Mouse (Mus musculus) liver, embryonic 12.5 days (tissue): ENCODE measurements around the gene Ptpn20. TPM values are rescaled to one million over a fixed set of nuclear protein-coding genes. Genes with fewer than 3 reads are reported as not detected.

Experiments
- ATAC-seq: fragments of 200-750 bp; cut with Nextera tagmentation; 2 replicates; pipeline ENCODE4 v1.8.0; 2017; ENCODE audit warnings: moderate number of reproducible peaks, mild to moderate bottlenecking, moderate library complexity
- H3K27ac ChIP-seq: fragments of 300-500 bp; sonication (generic); 2 replicates; pipeline ENCODE4 v1.5.1; 2016; ENCODE audit warnings: mild to moderate bottlenecking
- H3K27me3 ChIP-seq: fragments of 300-500 bp; sonication (generic); replicated peaks from 2 replicates; pipeline ENCODE4 v1.6.1; 2016; ENCODE audit warnings: mild to moderate bottlenecking, moderate library complexity
- H3K36me3 ChIP-seq: fragments of 300-500 bp; sonication (generic); 2 replicates; pipeline ENCODE4 v1.6.1; 2016; ENCODE audit warnings: mild to moderate bottlenecking, moderate library complexity
- H3K4me1 ChIP-seq: fragments of 300-500 bp; sonication (generic); 2 replicates; pipeline ENCODE4 v1.6.1; 2016
- H3K4me2 ChIP-seq: fragments of 300-500 bp; sonication (generic); 2 replicates; pipeline ENCODE4 v1.6.1; 2016; ENCODE audit warnings: mild to moderate bottlenecking, moderate library complexity
- H3K4me3 ChIP-seq: fragments of 300-500 bp; sonication (generic); 2 replicates; pipeline ENCODE4 v1.5.1; 2016; ENCODE audit warnings: mild to moderate bottlenecking, moderate library complexity
- H3K9ac ChIP-seq: fragments of 300-500 bp; sonication (generic); 2 replicates; pipeline ENCODE4 v1.6.1; 2016; ENCODE audit warnings: mild to moderate bottlenecking, moderate library complexity
- H3K9me3 ChIP-seq: fragments of 300-500 bp; sonication (generic); replicated peaks from 2 replicates; pipeline ENCODE4 v1.6.1; 2016; ENCODE audit warnings: mild to moderate bottlenecking, moderate library complexity
- WGBS: fragments of 180-500 bp; shearing (Covaris S2); methylation state at CpG from one replicate; pipeline ENCODE4 v1.1.7; 2016; ENCODE audit not compliant: insufficient replicate concordance; 5-methylcytosine and 5-hydroxymethylcytosine counted together
- polyA plus RNA-seq: library from polyadenylated mRNA; unstranded; fragments of >200 nt; fragmentation: Nextera tagmentation; extraction: Ambion mirVana; gene quantifications from 2 replicates; pipeline ENCODE4 v1.2.1, GENCODE M21; 2016

Gene Ptpn20
- polyA plus RNA-seq, 1 experiment from 2014 or later = 0.12 TPM

DNA sequence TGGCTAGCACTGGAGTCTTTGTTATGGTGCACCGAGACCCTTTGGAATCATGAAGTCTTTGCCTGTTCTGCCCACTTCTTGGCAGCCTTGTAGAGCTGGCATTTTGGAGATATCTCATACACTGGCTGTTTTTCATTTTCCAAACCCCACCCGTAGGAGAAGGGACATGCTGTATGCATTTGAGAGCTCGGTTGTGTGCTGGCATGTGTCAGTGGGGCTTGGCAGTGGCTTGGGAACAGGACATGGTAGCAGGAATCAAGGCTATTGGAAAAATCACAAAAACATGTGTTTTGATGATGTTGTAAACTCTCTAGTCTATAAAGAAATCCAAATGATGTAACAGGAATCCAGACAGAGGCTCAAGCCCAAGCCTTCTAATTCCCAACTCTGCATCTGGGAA, 89.7 kb downstream of the Ptpn20 start:
- H3K9me3 ChIP-seq = no peaks in the 10 kb centered on the region
- no peak for ATAC-seq
- H3K27me3 ChIP-seq = no peaks in the 10 kb centered on the region
- no peak overlapping the region for H3K4me2 ChIP-seq
- H3K4me3 ChIP-seq = no peak overlapping the region
- H3K27ac ChIP-seq = no peak overlapping the region
- no peak overlapping the region for H3K9ac ChIP-seq
- H3K36me3 ChIP-seq = no peaks in the 10 kb centered on the region
- WGBS = 59% methylated on average over 3 of the region's 3 CpGs
- H3K4me1 ChIP-seq = no peaks in the 10 kb centered on the region

DNA sequence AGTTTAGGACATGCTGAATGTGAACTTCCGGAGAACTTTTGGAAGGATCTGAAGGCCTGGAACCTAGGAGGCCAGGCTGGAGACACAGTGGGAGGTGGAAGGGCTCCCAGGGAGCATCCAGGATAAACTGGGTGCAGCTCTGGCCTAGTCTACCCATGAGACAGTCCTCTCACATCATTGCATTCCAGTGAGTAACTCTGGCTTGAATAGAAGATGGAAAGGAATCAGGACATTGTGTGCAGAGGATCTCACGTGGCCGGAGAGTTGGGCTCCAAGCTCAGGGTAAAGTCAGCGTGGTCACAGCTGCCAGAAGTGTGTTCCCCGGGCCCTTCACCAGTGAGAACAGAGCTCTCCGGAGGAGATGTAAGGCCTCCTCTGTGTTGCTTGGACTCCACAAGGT, 91.6 kb downstream of the Ptpn20 start:
- no peak overlapping the region for H3K27ac ChIP-seq
- no peaks in the 10 kb centered on the region for H3K36me3 ChIP-seq
- no peak overlapping the region for H3K4me2 ChIP-seq
- H3K9me3 ChIP-seq = no peaks in the 10 kb centered on the region
- 69% methylated on average over 6 of the region's 6 CpGs for WGBS
- no peak for ATAC-seq
- H3K4me3 ChIP-seq = no peak overlapping the region
- no peaks in the 10 kb centered on the region for H3K27me3 ChIP-seq
- no peak overlapping the region for H3K9ac ChIP-seq
- no peaks in the 10 kb centered on the region for H3K4me1 ChIP-seq

DNA sequence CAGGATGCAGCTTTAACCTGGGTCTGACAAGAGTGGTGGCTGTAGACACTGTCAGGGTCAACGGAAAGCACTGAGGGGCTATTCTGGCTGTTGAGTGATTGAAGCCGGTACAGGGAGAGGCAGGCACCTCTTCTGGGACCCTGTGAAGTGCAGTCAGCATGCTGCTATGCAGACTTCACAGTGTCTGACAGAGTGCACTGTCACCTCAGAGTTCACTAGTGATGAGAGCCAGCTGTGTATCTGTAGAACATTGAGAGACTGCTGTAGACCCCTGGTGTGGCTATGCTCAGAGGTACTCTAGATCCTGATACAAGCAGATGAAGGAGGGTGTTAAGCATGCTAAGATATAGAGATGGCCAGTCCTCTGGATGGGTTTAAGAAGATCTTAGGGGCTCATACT, 93.8 kb downstream of the Ptpn20 start:
- no peak for ATAC-seq
- H3K36me3 ChIP-seq = no peaks in the 10 kb centered on the region
- no peaks in the 10 kb centered on the region for H3K27me3 ChIP-seq
- no peak overlapping the region for H3K4me2 ChIP-seq
- no peak overlapping the region for H3K9ac ChIP-seq
- H3K4me1 ChIP-seq = no peaks in the 10 kb centered on the region
- no peak overlapping the region for H3K4me3 ChIP-seq
- H3K27ac ChIP-seq = no peak overlapping the region
- no peaks in the 10 kb centered on the region for H3K9me3 ChIP-seq
- WGBS = 78% methylated on average over 2 of the region's 2 CpGs

DNA sequence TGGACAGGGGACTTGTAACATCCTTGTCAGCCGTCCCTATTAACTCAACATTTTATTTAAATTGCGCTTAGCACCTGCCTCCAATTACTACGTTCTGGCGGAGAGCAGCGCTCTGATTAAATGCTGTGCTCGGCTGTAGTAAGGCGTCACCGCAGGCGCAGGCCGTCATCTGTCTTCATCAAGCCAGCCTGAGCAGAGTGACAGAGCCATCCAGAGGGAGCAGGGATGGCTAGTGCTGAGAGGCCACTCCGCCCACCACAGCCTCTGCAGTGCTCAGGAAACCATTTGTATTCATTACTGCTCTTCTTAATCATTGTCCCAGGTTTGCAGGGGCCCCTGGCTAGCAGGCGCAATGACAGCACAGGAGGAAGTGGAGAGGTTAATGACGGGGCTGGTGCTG, 94.7 kb downstream of the Ptpn20 start:
- H3K4me2 ChIP-seq = no peak overlapping the region
- H3K27ac ChIP-seq = no peak overlapping the region
- ATAC-seq = no peak
- 56% methylated on average over 13 of the region's 13 CpGs for WGBS
- no peak overlapping the region for H3K9ac ChIP-seq
- H3K4me3 ChIP-seq = no peak overlapping the region
- no peaks in the 10 kb centered on the region for H3K9me3 ChIP-seq
- H3K36me3 ChIP-seq = no peaks in the 10 kb centered on the region
- no peaks in the 10 kb centered on the region for H3K4me1 ChIP-seq
- H3K27me3 ChIP-seq = no peaks in the 10 kb centered on the region

DNA sequence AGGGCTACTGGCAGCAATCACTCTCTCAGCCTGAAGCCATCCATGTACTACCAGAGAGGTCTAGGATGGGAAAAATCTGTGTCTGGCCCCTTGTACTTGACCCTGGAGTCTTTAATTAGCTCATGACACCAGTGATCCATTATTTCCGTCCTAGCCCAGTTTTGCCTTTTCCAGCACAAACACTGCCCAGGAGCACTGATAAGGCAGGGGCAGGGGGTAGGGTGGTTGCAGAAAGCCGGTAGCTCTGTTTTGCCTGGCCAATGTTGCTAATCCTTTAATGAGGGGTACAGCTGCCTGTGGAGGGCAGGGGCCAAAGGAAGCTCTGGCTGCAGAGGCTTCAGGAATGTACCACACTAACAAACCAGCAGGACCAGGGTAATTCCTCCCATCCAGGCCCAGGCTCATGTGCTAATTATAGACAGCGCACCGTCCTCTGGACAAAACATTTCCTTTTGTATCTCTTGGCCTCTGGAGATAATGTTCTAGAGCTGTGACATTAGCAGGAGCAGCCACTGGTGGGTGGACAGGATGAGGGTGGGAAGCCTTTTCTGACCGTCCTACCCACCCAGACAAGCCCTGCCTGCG, 98.5 kb downstream of the Ptpn20 start:
- 41% methylated on average over 6 of the region's 6 CpGs for WGBS
- Histone ChIP-seq H3K9ac (no peak overlapping the region), H3K9me3 (no peaks in the 10 kb centered on the region), H3K4me3 (no peak overlapping the region), H3K36me3 (no peaks in the 10 kb centered on the region), H3K4me1 (no peaks in the 10 kb centered on the region), H3K27ac (no peak overlapping the region), H3K27me3 (no peaks in the 10 kb centered on the region), H3K4me2 (no peak overlapping the region)
- peak; percentile 24; the same call in 1 of the 2 replicates for ATAC-seq

DNA sequence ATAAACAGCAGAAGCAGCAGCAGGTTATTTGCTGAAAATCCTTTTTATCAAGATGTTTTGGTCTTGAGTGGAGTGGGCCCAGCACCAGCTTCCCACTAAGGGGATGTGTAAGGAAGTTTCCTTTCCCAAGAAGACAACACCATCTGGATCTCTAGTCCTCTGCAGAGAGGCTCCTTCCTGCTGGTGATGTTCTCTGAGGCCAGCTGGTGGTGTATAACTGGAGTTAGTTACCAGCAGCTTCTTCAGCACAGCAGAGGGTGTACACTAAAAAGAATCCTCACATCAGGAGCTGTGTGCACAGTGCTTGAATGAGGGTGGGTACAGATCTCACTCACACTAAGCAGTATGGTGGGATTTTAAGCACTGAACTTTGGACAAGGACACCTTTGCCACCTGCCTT, 100.0 kb downstream of the Ptpn20 start:
- Histone ChIP-seq H3K4me3 (no peak overlapping the region), H3K9me3 (no peaks in the 10 kb centered on the region), H3K27me3 (no peaks in the 10 kb centered on the region), H3K4me1 (no peaks in the 10 kb centered on the region), H3K36me3 (no peaks in the 10 kb centered on the region), H3K9ac (no peak overlapping the region), H3K27ac (no peak overlapping the region), H3K4me2 (no peak overlapping the region)
- ATAC-seq = no peak

Other genes with a start within 250 kb of the Ptpn20 start
- 5.9 and 6.8 TPM in 2 replicates for gene Mapk8, start 142.0 kb upstream of the Ptpn20 start, polyA plus RNA-seq
- not detected in 2 replicates for gene Frmpd2, start 117.5 kb upstream of the Ptpn20 start, polyA plus RNA-seq